Mouse (Mus musculus): ENCODE measurements around the gene Dync1li2.

GRCm38 (mm10) chr8:104373779-104374178 is 69.1 kb downstream of the Dync1li2 start:
- TF ChIP-seq CTCF (IDR thresholded peaks at IDR 0.05; ENCODE audit: control insufficient read depth, insufficient read depth, low read length), result peak; percentile 23; the same call in 1 of the 2 replicates
- TF ChIP-seq POLR2A (IDR thresholded peaks at IDR 0.05; ENCODE audit: borderline replicate concordance, control insufficient read depth, low read depth, low read length), result no peak
